Mouse (Mus musculus): ENCODE results near the gene Gse1.
A peak's percentile ranks its signal among the peaks of the same experiment; 100 is the strongest.

Gse1 gene

DNA sequence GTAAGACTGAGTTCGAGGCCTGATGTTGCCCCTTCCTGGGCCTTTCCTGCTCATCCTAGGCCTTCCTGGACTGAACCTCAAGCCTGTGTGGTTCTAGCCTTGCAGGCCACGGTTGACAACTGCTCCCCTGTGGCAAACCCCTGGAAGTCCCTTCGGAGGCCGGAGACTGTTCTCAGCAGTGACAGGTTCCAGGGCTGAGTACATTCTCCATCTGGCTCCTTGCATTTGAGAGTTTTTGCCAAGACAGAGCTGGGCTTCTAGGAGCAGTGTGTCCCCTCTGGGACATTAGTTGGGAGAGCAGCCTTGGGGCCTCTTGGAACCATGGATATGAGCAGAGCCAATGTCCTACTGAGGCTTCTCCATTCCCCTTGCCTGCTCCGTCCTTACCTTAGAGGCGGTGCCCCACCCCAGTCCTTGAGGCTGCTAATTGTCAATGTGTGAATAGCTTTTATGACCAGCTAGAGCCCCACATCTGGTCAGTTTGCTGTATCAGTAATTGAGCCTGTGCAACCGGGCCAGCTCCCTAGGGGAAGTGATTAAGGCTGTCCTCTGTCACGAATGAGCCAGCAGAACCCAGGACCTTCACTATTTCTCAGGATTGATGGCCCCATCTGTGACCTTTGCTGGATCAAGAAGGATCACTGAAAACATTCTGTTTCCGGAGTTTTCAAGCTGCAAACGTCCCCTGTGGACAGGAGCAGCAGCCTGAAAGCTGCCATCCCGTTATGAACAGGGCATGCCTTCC lies 289.6 kb downstream of the Gse1 start:
- DNase-seq (ENCODE audit: low read depth) = no peak

GRCm38 (mm10) chr8:120518736-120519534 lies 290.7 kb downstream of the Gse1 start:
- no peak for DNase-seq (ENCODE audit: low read depth)

GRCm38 (mm10) chr8:120520287-120520686 lies 292.0 kb downstream of the Gse1 start:
- DNase-seq (ENCODE audit: low read depth) = no peak

GRCm38 (mm10) chr8:120520707-120521590 lies 292.7 kb downstream of the Gse1 start:
- DNase-seq (ENCODE audit: low read depth) = no peak

- DNase-seq (ENCODE audit: low read depth) = no peak
Observed at GRCm38 (mm10) chr8:120521591-120521965, 293.3 kb downstream of the Gse1 start.

DNA sequence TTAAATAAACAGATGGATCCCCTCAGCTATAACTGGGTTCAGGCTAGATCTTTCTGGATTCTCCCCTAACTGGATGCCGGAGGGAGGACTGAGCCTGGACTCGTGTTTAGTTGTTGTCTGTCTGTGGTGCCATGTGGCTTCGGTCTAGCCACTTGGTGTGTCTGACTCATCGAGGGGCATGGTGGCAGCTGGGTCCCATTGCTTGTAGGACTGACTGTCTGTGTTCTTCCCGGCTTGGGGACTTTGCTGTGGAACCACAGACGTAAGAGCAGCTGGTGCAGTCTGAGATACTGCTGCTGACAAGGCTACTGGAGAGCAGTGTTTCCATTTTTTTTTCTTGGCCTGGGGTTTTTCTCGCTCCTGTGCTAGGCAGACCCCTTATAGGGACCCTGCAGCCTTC lies 295.4 kb downstream of the Gse1 start:
- DNase-seq (ENCODE audit: low read depth) = no peak

DNA sequence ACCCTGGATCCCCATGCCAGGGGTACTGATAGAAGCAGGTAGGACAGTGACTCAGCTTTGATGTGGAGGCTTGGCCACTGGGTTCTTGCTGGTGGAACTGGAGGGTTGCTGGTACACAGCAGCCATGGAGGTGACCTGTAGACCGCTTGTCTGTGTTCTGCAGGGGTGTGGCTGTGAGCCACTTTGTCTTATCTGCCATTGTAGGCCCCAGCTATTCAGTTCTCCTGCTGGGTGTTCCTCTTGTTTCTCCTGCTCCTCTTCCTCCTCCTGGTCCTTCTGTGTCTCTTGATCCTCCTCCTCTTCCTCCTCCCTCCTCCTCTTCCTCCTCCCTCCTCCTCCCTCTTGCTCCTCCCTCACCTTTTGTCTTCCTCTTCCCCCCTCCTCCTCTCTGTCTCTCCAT lies 296.9 kb downstream of the Gse1 start:
- DNase-seq (ENCODE audit: low read depth) = no peak

GRCm38 (mm10) chr8:120525832-120526231 lies 297.6 kb downstream of the Gse1 start:
- no peak for DNase-seq (ENCODE audit: low read depth)

DNA sequence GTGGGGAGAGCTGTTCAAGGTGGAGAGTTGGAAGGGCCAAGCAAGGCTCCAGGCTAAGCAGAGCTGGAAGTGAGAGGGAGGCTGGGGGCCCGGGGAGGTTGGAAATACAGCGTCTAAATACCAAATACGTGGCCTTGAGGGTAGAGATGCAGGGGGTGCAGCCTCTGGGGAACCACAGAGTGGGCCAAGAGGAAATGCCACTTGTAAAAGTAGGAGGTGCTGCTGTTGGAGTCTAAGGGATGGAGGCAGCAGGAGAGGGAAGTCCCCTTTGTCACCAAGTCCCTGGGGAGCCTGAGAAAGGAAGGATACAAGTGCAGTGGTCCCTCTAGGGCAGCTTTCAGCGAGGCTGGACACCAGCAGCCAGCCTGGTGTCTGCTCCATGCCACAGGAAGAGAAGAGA lies 298.3 kb downstream of the Gse1 start:
- DNase-seq (ENCODE audit: low read depth) = no peak

DNA sequence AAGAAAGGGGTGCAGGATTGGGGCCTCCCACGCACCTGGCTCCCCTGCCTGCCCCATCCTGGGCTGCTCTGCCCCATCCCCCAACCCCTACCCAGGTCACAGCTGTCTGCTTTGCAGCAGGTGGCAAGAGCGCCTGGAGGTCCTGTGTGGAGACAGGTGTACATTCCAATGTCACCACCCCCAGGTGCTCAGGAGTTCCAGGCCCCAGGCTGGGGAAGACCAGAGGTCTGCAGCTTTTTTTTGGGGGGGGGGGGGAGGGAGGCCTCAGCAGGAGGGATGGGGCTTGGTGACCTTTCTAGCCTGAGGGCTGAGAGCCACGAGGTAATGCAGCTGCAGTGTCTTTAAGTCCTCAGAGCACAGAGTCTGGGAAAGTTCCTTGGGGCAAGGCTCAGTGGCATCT lies 300.1 kb downstream of the Gse1 start:
- DNase-seq (ENCODE audit: low read depth) = no peak

DNA sequence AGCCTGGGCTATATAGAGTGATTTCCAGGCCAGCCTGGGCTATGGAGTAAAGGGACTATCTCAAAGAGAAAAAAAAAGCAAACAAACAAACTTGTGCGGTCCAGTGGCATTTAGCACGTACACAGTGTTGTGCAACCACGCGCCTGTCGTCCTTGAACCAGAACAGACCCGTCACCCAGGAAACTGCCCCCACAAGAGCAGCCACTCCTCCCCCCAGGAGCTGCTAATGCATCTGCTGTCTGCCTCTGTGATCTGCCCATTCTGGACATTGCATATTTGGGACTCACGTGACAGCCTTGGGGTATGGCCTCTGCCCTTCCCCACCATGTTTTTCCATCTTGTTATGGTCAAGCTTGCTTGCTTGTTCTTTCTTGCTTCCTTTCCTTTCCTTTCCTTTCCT lies 301.0 kb downstream of the Gse1 start:
- DNase-seq (ENCODE audit: low read depth) = no peak

- no peak for DNase-seq (ENCODE audit: low read depth)
Observed at GRCm38 (mm10) chr8:120530954-120531656, 302.8 kb downstream of the Gse1 start.

DNA sequence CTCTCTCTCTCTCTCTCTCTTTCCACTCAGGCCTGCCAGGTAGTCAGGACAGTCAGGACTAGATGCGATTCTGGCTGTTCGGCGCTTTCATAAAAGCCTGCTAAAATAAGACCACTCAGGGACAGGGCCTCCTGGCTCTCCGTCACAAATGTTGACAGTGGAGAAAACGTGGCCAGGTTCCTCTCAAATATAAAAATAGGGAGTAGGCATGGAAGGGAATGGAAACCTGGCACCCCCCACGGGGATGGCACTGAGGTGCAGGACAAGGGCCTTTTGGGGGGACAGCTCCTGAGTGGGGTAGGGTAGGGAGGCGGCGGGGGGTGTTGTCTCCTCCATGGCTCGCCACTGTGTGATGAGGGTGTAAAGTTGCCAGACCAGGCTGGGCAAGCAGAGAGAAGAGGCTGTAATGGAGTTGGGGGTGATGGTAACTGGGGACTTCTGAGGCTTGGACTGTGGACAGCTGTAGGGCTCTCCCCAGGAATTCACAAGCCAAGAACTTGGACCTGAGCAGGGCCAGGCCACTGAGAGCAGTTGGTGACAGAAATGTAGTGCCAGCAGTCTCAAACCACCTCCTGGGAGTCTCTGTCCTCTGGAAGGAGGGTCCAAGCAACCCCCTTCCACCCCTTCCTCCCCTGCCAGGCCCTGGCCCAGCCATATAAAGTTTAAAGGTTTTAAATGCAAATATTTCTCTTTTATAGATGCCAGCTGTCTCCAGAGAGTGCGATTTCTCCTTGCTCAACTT lies 303.7 kb downstream of the Gse1 start:
- DNase-seq (ENCODE audit: low read depth) = no peak

- DNase-seq (ENCODE audit: low read depth) = no peak
Observed at GRCm38 (mm10) chr8:120532517-120533215, 304.4 kb downstream of the Gse1 start.

DNA sequence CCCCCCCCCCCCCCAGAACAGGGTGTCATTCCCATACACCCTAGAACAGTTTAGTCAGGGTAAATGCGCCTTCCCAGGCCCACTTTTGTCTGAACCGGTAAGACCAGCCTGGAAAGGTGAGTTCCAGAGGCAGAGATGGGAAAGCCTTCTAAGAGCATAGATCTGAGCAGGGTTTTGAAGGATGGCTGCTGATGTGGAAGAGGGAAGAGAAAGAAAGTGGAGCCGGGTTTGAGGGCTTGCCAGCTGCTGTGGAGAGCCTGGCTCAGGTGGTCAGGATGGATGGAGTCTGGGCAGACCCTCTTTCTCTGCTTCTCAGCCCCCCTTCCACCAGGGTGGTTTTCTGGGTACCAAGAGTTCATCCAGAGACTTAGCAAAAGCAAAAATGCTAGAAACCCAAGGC lies 305.1 kb downstream of the Gse1 start:
- DNase-seq (ENCODE audit: low read depth) = no peak

- no peak for DNase-seq (ENCODE audit: low read depth)
Observed at GRCm38 (mm10) chr8:120534080-120534479, 305.8 kb downstream of the Gse1 start.

DNA sequence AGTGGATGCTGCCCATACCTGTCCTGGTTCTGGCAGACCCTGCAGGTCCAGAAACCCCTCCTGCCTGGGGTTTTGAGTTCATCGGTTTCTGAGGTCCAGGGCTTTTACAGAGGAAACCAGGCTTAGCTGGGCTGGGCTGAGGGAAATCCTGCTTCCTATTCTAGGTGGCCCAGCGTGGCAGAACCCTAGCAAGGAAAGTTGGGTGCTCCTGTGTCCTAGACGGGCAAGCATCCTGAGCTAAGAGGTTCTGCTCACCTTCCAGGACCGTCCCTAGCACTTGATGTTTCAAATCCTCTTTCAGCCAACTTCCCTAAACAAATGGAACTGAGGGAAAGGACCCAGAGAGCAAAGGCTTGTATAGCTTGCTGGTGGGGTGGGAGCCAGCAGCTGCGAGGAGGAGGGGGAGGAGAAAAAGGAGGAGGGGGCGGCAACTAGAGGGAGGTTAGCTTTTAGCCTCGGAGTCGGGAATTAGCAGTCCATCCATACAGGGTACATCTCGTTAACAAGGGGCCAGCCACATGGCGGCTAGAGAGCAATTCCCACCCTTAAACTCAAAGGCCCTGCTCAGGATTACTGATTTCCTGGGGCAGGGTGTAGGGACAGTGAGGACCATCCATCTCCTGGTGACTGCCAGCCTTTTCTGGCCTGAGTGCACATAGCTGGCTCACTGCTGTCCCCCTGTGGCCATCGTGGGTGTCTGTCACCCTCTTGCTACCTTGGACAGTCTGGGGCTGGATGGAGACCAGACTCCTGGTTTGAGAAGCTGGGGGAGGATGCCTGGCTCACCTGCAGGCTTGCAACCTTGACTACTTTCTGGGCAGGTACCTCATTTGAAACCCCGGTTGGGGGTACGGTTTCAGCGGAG lies 306.5 kb downstream of the Gse1 start:
- DNase-seq (ENCODE audit: low read depth) = peak; percentile 36

DNA sequence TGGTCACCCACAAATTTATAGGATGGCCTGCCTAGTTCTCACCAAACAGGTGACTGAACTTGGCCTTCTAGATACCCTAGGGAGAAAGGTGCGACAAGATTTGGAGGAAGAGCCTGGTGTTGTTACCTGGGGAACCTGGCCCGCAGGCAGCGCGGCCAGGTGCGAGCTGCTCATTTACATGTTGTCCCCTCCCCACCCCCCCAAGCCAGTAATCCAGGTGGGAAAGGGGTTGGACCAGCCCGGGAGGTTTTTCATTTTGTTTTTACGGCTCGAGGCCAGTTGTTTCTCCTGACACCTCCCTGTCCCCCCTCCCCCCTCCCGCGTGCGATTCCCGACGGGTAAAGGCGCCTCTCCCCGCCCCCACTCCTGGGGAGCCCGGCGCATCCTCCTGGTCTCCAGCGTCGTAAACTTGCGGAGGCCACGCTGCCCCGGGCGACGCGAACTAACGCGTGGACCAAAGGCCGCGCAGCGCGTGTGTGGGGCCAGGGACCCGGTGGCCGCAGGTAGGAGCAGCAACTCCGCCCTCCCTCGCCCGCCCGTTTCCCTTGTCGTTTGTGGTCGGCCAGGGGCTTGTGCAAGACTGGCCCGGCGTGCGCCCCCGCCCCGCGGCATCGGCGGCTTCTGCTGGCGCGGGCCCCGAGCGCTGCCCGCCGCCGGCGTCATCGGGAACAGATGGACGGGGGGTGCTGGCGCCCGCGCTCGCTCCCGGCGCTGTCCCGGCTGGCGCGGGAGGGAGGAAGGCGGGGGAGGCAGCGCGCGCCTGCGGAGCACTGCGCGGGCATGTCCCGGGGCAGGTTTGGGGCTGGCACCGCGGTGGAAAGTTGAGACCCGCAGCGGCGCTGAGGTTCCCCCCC lies 307.4 kb downstream of the Gse1 start:
- DNase-seq (ENCODE audit: low read depth) = peak; percentile 49

Measured in fibroblast of lung, adult 2 months (primary cell).